Mouse (Mus musculus): ENCODE data around the gene Alg14. TPM values are rescaled to one million over a fixed set of nuclear protein-coding genes. Genes with fewer than 3 reads are reported as not detected.

Gene Alg14
- polyA plus RNA-seq, 1 experiment = not detected

- H3K27ac ChIP-seq (ENCODE audit: insufficient read depth, low read depth, low read length) = no peak overlapping the region
Observed at GRCm38 (mm10) chr3:121349334-121350169, 58.0 kb downstream of the Alg14 start.

GRCm38 (mm10) chr3:121351257-121351656 is 59.7 kb downstream of the Alg14 start:
- peaks cover 9% of the 10 kb centered on the region for H3K4me1 ChIP-seq (ENCODE audit: control insufficient read depth, insufficient read depth, low read length)
- TF ChIP-seq POLR2A (IDR thresholded peaks at IDR 0.05; ENCODE audit: insufficient read depth, low read depth, low read length) (no peak), CTCF (IDR thresholded peaks at IDR 0.05; ENCODE audit: insufficient read depth, low read depth, low read length) (no peak)
- no peak overlapping the region for H3K4me3 ChIP-seq (ENCODE audit: insufficient read depth, low read depth, low read length)
- WGBS = 89% methylated on average over 6 of the region's 6 CpGs
- no peak overlapping the region for H3K27ac ChIP-seq (ENCODE audit: insufficient read depth, low read depth, low read length)

More at GRCm38 (mm10) chr3:121349334-121350169, 58.0 kb downstream of the Alg14 start:
- WGBS = 55% methylated on average over 33 of the region's 33 CpGs
- Histone ChIP-seq H3K4me1 (ENCODE audit: control insufficient read depth, insufficient read depth, low read length) (peaks cover 12% of the 10 kb centered on the region), H3K4me3 (ENCODE audit: insufficient read depth, low read depth, low read length) (no peak overlapping the region)
- no peak for TF ChIP-seq POLR2A (IDR thresholded peaks at IDR 0.05; ENCODE audit: insufficient read depth, low read depth, low read length)
- no peak for TF ChIP-seq CTCF (IDR thresholded peaks at IDR 0.05; ENCODE audit: insufficient read depth, low read depth, low read length)

GRCm38 (mm10) chr3:121354281-121354680 is 62.7 kb downstream of the Alg14 start:
- Histone ChIP-seq H3K27ac (ENCODE audit: insufficient read depth, low read depth, low read length) (no peak overlapping the region), H3K4me3 (ENCODE audit: insufficient read depth, low read depth, low read length) (no peak overlapping the region), H3K4me1 (ENCODE audit: control insufficient read depth, insufficient read depth, low read length) (peaks cover 7% of the 10 kb centered on the region)
- TF ChIP-seq CTCF (IDR thresholded peaks at IDR 0.05; ENCODE audit: insufficient read depth, low read depth, low read length) (no peak), POLR2A (IDR thresholded peaks at IDR 0.05; ENCODE audit: insufficient read depth, low read depth, low read length) (no peak)
- WGBS = 90% methylated on average over 9 of the region's 9 CpGs

- TF ChIP-seq CTCF (IDR thresholded peaks at IDR 0.05; ENCODE audit: insufficient read depth, low read depth, low read length) (no peak), POLR2A (IDR thresholded peaks at IDR 0.05; ENCODE audit: insufficient read depth, low read depth, low read length) (no peak)
- peaks cover under 1% of the 10 kb centered on the region; the same call in 1 of the 2 replicates for H3K4me1 ChIP-seq (ENCODE audit: control insufficient read depth, insufficient read depth, low read length)
- H3K27ac ChIP-seq (ENCODE audit: insufficient read depth, low read depth, low read length) = no peak overlapping the region
- no peak overlapping the region for H3K4me3 ChIP-seq (ENCODE audit: insufficient read depth, low read depth, low read length)
- WGBS = 94% methylated on average over 18 of the region's 18 CpGs
Observed at GRCm38 (mm10) chr3:121354861-121355470, 63.4 kb downstream of the Alg14 start.

GRCm38 (mm10) chr3:121355569-121355968 is 64.0 kb downstream of the Alg14 start:
- no peak for TF ChIP-seq CTCF (IDR thresholded peaks at IDR 0.05; ENCODE audit: insufficient read depth, low read depth, low read length)
- Histone ChIP-seq H3K4me1 (ENCODE audit: control insufficient read depth, insufficient read depth, low read length) (no peaks in the 10 kb centered on the region), H3K4me3 (ENCODE audit: insufficient read depth, low read depth, low read length) (no peak overlapping the region), H3K27ac (ENCODE audit: insufficient read depth, low read depth, low read length) (no peak overlapping the region)
- WGBS = 92% methylated on average over 9 of the region's 9 CpGs

- no peak overlapping the region for H3K4me3 ChIP-seq (ENCODE audit: insufficient read depth, low read depth, low read length)
- 92% methylated on average over 6 of the region's 6 CpGs for WGBS
- H3K27ac ChIP-seq (ENCODE audit: insufficient read depth, low read depth, low read length) = no peak overlapping the region
- TF ChIP-seq POLR2A (IDR thresholded peaks at IDR 0.05; ENCODE audit: insufficient read depth, low read depth, low read length) = no peak
- no peak for TF ChIP-seq CTCF (IDR thresholded peaks at IDR 0.05; ENCODE audit: insufficient read depth, low read depth, low read length)
- H3K4me1 ChIP-seq (ENCODE audit: control insufficient read depth, insufficient read depth, low read length) = no peaks in the 10 kb centered on the region
Observed at GRCm38 (mm10) chr3:121356111-121356510, 64.5 kb downstream of the Alg14 start.

- Histone ChIP-seq H3K27ac (ENCODE audit: insufficient read depth, low read depth, low read length) (no peak overlapping the region), H3K4me3 (ENCODE audit: insufficient read depth, low read depth, low read length) (no peak overlapping the region), H3K4me1 (ENCODE audit: control insufficient read depth, insufficient read depth, low read length) (no peaks in the 10 kb centered on the region)
- TF ChIP-seq CTCF (IDR thresholded peaks at IDR 0.05; ENCODE audit: insufficient read depth, low read depth, low read length) (no peak), POLR2A (IDR thresholded peaks at IDR 0.05; ENCODE audit: insufficient read depth, low read depth, low read length) (no peak)
- WGBS = 70% methylated on average over 3 of the region's 3 CpGs
Observed at GRCm38 (mm10) chr3:121357030-121357429, 65.5 kb downstream of the Alg14 start.

GRCm38 (mm10) chr3:121358285-121358684 is 66.7 kb downstream of the Alg14 start:
- Histone ChIP-seq H3K4me1 (ENCODE audit: control insufficient read depth, insufficient read depth, low read length) (no peaks in the 10 kb centered on the region), H3K4me3 (ENCODE audit: insufficient read depth, low read depth, low read length) (no peak overlapping the region), H3K27ac (ENCODE audit: insufficient read depth, low read depth, low read length) (no peak overlapping the region)
- WGBS = 80% methylated on average over 2 of the region's 2 CpGs
- TF ChIP-seq CTCF (IDR thresholded peaks at IDR 0.05; ENCODE audit: insufficient read depth, low read depth, low read length) = no peak
- TF ChIP-seq POLR2A (IDR thresholded peaks at IDR 0.05; ENCODE audit: insufficient read depth, low read depth, low read length) = no peak

- Histone ChIP-seq H3K27ac (ENCODE audit: insufficient read depth, low read depth, low read length) (no peak overlapping the region), H3K4me1 (ENCODE audit: control insufficient read depth, insufficient read depth, low read length) (no peaks in the 10 kb centered on the region), H3K4me3 (ENCODE audit: insufficient read depth, low read depth, low read length) (no peak overlapping the region)
- WGBS = 91% methylated on average over 6 of the region's 6 CpGs
- no peak for TF ChIP-seq POLR2A (IDR thresholded peaks at IDR 0.05; ENCODE audit: insufficient read depth, low read depth, low read length)
- TF ChIP-seq CTCF (IDR thresholded peaks at IDR 0.05; ENCODE audit: insufficient read depth, low read depth, low read length) = no peak
Observed at GRCm38 (mm10) chr3:121358850-121359249, 67.3 kb downstream of the Alg14 start.

Measured in olfactory bulb, adult 2 months (tissue).